Mouse (Mus musculus) c-Kit-positive CD71-negative TER-119-negative erythroid progenitor cells, embryonic 14.5 days (primary cell): ENCODE data around the gene Ccdc88a.
A peak's percentile ranks its signal among the peaks of the same experiment; 100 is the strongest.

Source experiments
- DNase-seq: peaks from one replicate; pipeline ENCODE4 v3.0.0-alpha.2; 2013; ENCODE audit warnings: low read depth

Ccdc88a gene

DNA sequence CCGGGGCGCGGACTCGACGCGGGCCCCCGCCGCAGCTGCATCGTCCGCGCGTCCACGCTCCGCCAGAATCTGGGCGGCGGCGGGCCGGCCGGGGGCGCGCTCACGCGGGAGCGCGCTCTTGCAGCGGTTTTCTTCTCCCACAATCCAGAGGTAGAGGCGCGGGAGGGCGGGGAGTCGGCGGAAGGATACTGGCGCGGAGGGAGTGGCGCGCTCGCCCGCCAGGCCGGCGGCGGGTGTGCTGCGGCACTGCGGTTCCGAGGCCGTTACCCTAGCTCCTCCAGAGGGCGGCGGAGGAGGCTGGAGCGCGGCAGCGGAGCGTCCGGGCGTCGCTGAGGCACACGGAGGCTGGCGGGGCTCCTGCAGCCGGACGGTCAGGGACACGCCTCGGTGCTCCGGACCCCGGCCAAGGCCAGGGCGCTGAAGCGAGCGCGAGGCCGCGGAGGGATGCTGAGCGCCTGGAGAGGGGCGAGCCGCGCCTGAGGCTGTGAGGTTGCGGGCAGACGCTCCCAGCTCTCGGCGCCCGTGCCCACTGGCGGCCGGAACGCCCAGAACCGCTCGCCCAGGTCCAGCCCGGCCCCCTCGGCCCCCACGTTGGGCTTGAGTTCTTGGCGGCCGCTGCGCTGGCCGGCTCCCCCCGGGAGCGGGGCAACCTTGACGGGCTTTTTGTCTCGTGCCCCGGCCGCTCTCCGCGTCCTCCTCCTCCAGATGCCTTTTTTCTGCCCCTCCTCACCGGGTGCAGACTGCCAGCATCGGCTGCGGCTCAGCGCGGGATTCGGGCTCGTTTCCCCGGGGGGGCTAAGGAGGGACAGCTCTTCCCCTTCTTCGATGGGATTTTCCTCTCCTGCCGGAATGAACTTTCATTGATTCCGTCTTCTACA lies at the start of gene Ccdc88a:
Gene Ccdc88a, plus strand, starts transcription at position 263 of the 878 bp plus-strand sequence.
- peak; percentile 79 for DNase-seq

DNA sequence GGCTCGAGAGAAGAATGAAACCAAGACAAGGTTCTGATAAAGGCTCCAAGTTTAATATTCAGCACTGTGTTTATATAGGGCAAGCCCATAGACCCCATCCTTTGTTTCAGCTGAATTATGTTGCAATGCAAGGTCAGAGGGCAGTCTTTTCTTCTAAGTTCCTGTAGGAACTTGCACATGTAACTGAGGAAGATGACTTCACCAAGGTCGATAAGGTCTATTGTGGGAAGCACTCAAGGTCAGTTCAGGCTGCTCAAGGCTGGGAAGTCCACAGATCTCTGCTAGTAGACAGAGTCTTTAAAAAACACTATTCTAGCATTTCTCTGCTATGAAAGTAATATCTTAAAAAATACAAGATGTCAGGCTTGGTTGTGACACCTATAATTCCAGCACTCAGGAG lies 38.0 kb upstream of the Ccdc88a start:
- DNase-seq, result no peak

DNA sequence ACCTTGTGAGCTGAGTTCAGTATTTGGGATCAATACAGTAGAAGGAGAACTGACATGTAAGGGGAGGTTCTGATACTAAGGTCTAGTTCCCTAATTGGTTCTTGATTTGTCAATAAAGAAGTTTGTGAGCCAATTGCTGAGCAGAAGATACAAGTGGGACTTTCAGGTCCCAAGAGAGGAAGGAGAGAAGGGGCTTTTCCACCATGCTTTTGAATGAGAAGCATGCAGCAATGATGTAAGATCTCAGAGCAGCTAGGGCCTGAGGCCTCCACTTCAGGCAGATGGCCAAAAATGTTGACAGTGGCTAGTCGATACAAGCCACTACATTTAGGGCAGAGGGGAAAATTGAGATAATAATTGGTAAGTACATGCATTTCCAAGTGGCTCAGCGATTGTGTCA lies 32.2 kb upstream of the Ccdc88a start:
- DNase-seq, result no peak

DNA sequence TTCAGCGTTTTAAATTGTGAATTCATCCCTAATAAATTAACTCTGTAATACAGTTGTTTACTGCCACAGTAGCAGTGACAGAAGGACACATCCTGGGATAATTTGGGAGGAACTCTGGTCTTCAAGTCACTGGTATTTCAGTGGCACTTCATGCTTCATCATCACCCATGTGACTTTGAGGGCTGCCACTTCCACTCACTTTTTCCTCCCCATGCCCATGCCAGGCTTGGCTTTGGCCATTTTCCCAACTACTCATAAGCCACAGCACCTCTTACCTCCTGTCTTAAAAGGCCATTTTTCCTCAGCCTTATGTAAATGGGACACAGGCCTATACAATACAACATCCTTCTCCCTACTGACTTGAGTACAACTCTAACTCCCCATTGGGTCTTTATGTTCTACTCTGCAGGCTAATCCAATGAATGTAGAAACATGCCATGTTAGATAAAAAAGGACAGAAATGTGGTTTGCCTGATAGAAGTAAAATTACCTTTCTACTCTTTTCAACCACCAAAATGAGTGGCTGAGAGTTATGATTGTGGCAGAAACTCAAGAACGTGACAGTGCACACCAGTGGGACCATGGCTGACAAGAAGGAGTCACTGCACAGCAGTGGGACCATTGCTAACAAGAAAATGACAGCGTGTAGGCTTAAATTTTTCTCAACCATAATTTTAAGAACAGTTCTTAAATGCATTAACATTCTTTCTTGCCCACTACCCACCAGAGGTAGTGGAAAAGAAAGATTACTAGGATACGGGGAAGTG lies 28.4 kb upstream of the Ccdc88a start:
- no peak for DNase-seq

DNA sequence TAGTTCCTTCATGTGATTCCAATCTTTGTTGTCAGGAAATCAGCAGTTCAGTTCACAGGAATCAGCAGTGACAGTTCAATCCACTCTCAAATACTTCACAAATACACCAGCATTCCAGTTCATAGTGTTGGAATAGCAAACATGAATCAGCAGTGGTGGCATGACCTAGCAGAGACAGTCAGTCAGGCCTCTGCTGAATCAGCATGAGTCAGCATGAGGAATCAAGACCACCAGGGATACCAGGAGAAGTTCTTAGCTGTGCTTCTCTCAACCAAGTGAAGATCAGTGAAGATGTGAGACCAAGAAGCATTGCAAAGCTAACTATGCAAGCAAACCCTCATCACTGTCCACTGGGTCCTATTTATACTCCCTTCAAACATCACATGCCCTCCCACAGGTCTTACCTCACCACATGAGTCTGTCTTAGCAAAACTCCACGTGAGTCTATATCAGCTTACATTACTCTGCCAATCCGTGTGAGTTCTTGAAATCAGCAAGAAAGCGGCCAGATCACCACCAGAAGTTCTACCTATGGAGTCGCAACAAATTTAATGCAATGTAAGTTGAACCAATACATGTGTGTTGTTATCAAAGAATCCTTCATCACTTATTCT lies 27.7 kb upstream of the Ccdc88a start:
- DNase-seq, result no peak

DNA sequence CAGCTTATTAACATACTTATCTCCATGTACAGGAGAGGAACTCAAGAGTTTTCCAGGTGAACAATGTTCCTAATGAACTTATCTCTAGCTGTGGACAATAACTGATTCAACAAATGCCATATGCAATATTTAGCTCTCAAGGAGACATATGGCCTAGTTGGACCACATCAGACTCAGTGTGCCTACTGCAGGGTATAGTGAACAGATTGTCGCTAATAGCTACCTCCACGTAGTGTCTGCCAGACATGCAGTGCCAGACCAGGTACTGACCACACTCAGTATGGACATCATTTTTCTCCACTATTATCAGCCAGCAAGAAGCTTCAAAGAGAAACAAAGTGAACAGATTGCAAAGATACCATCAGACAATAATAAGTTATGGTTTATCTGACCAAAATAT lies 22.6 kb upstream of the Ccdc88a start:
- no peak for DNase-seq

GRCm38 (mm10) chr11:29352214-29352613 lies 21.2 kb upstream of the Ccdc88a start:
- no peak for DNase-seq

- no peak for DNase-seq
Measured at GRCm38 (mm10) chr11:29368161-29368560, 5.3 kb upstream of the Ccdc88a start.

- DNase-seq, result no peak
Measured at GRCm38 (mm10) chr11:29373050-29373395, 435 bp upstream of the Ccdc88a start.

- peak; percentile 24 for DNase-seq
Measured at GRCm38 (mm10) chr11:29374274-29374656, 807 bp downstream of the Ccdc88a start.

DNA sequence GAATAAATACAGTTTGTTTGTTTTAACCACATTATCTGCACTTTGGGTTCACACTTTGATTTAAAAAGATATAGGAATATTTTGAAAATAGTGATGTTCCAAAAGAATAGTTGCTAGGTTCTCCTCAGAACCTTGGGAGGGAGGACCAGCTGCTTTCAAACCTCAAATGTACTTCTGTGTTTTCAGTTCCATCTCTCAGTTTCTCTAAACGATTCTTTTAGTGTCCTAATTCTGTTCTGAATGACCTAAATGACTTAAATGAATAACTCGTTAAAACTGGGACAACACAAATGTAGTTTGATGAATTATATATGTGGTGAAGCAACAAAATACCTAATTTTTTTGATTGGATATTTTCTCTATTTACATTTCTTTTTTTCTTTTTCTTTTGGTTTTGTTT lies 3.2 kb downstream of the Ccdc88a start:
- DNase-seq, result no peak

- no peak for DNase-seq
Measured at GRCm38 (mm10) chr11:29378751-29379150, 5.3 kb downstream of the Ccdc88a start.

DNA sequence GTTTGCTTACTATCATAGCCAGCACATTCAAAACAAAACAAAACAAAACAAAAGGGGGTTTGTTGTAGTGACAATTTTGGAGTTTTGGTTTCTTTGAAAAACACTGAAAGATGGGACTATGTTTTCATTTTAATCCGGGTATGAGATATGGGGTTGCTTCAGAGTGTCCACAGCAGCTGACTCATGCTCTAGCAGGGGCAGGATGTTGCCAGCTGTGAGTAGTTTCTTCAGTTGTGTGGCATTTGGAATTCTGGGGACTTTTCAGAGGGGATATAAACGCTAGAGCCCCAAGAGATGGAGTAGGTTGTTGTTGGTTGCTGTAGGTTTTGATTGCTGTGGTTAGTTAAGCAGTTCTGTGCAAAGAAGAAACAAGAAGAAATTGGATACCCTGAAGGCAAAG lies 10.0 kb downstream of the Ccdc88a start:
- no peak for DNase-seq

- DNase-seq, result no peak
Measured at GRCm38 (mm10) chr11:29384001-29384400, 10.5 kb downstream of the Ccdc88a start.

GRCm38 (mm10) chr11:29384617-29385016 lies 11.2 kb downstream of the Ccdc88a start:
- DNase-seq, result no peak

- no peak for DNase-seq
Measured at GRCm38 (mm10) chr11:29389913-29390312, 16.5 kb downstream of the Ccdc88a start.

- no peak for DNase-seq
Measured at GRCm38 (mm10) chr11:29395135-29395746, 21.8 kb downstream of the Ccdc88a start.

- DNase-seq, result no peak
Measured at GRCm38 (mm10) chr11:29400374-29400773, 26.9 kb downstream of the Ccdc88a start.

DNA sequence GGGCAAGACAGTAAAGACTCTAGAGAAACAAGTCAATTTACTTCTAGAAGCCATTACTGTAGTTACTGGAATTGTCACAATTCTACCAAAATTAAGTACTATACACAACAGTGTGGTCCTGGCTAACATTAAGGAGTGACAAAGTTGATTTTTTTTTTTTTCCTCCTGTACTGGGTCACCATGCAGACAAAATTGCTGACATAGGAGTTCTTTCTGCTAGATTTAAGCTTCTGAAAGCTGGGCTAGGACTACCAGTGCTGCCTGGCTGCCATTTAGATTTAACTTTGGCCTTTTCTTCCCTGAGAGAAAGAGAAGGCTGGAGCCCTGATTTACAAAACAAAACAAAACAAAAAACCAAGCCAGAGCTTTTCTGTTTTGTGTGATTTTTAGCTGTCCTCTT lies 32.8 kb downstream of the Ccdc88a start:
- no peak for DNase-seq

DNA sequence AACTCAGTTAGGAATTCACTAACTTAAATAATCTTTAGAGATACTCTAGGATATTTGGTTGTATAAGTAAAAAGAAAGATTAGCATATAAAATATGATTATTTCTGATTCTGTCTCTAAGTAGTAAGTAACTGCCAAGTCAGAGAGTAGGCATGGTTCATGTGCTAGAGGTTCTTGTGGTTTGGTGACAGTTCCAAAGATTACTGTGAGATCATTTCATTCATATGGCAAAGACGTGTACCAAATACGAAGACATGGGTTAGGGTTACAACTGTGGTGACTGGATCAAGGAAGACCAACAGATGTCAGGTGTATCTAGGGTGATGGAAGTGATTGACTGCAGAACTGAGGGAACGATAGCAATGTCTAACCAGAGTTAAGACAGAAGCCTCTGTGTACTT lies 50.0 kb downstream of the Ccdc88a start:
- DNase-seq, result no peak

DNA sequence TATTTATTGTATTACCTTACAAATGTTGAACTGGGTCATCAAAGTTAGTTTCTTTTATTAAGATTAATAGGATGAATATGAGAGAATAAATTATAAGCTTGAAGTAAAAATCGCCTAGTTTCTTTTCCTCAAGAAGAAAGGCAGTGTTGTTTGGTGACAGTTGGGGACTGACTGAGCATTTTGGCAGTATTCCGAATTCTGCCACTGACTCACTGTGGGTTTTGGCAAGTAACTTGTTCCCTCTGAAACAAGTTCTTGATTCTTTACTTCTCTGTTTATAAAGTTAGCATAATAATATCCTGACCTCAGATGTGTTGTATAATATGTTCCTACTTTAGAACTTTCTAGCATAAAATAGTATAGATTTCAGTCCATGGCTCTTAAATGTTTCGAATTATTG lies 55.3 kb downstream of the Ccdc88a start:
- DNase-seq, result no peak

- no peak for DNase-seq
Measured at GRCm38 (mm10) chr11:29431011-29431410, 57.6 kb downstream of the Ccdc88a start.

- DNase-seq, result no peak
Measured at GRCm38 (mm10) chr11:29448741-29449140, 75.3 kb downstream of the Ccdc88a start.
